Mouse (Mus musculus): ENCODE results near the gene Gngt2.

GRCm38 (mm10) chr11:95836433-95836832 lies 583 bp upstream of the Gngt2 start:
- TF ChIP-seq CTCF (IDR thresholded peaks at IDR 0.05; ENCODE audit: low read depth, low read length) = no peak
- TF ChIP-seq POLR2A (IDR thresholded peaks at IDR 0.05; ENCODE audit: borderline replicate concordance, low read depth, low read length) = no peak

Data from bone marrow macrophage, adult 2 months (primary cell).